Mouse (Mus musculus) limb, embryonic 14.5 days (tissue): ENCODE data around the gene Chrdl2. TPM values are rescaled to one million over a fixed set of nuclear protein-coding genes. Genes with fewer than 3 reads are reported as not detected.

Source experiments
- ATAC-seq: fragments of 200-750 bp; cut with Nextera tagmentation; 2 replicates; pipeline ENCODE4 v1.8.0; 2017; ENCODE audit warnings: low read depth, moderate number of reproducible peaks, moderate TSS enrichment; ENCODE audit not compliant: low FRiP score
- DNase-seq: peaks from one replicate; pipeline ENCODE4 v3.0.0-alpha.2; 2015; ENCODE audit warnings: low spot score
- H3K27ac ChIP-seq: fragments of 300-500 bp; sonication (generic); replicated peaks from 2 replicates; pipeline ENCODE4 v1.5.1; 2014; ENCODE audit warnings: low read depth, mild to moderate bottlenecking, low read length, moderate library complexity, mixed read lengths
- H3K27me3 ChIP-seq: fragments of 300-500 bp; sonication (generic); 2 replicates; pipeline ENCODE4 v1.6.1; 2014; ENCODE audit warnings: low read length, mixed read lengths; ENCODE audit not compliant: control insufficient read depth, insufficient read depth
- H3K36me3 ChIP-seq: fragments of 300-500 bp; sonication (generic); 2 replicates; pipeline ENCODE4 v1.6.1; 2014; ENCODE audit warnings: mild to moderate bottlenecking, low read length, moderate library complexity, mixed read lengths; ENCODE audit not compliant: control insufficient read depth, insufficient read depth
- H3K4me1 ChIP-seq: fragments of 300-500 bp; sonication (generic); 2 replicates; pipeline ENCODE4 v1.6.1; 2014; ENCODE audit warnings: antibody characterized with exemption, low read length, mixed read lengths; ENCODE audit not compliant: control insufficient read depth, insufficient read depth
- H3K4me2 ChIP-seq: fragments of 300-500 bp; sonication (generic); replicated peaks from 2 replicates; pipeline ENCODE4 v1.6.1; 2014; ENCODE audit warnings: low read depth, mild to moderate bottlenecking, low read length, moderate library complexity; ENCODE audit not compliant: severe bottlenecking
- H3K4me3 ChIP-seq: fragments of 300-500 bp; sonication (generic); replicated peaks from 2 replicates; pipeline ENCODE4 v1.5.1; 2014; ENCODE audit warnings: low read length
- H3K9ac ChIP-seq: fragments of 300-500 bp; sonication (generic); 2 replicates; pipeline ENCODE4 v1.6.1; 2014; ENCODE audit warnings: mild to moderate bottlenecking, low read depth, low read length, moderate library complexity; ENCODE audit not compliant: severe bottlenecking
- H3K9me3 ChIP-seq: fragments of 300-500 bp; sonication (generic); 2 replicates; pipeline ENCODE4 v1.6.1; 2016; ENCODE audit warnings: low read length; ENCODE audit not compliant: control insufficient read depth
- POLR2A ChIP-seq: fragments of 200-500 bp; IDR thresholded peaks from 2 replicates; pipeline ENCODE4 v1.8.0; 2012; ENCODE audit warnings: inconsistent platforms, mild to moderate bottlenecking, moderate library complexity, borderline replicate concordance; ENCODE audit not compliant: insufficient read depth, insufficient read length; ENCODE audit errors: extremely low read depth
- WGBS: fragments of 180-500 bp; shearing (Covaris S2); extraction: QIAGEN DNeasy Blood & Tissue Kit; methylation state at CpG from one replicate; pipeline ENCODE4 v1.1.7; 2014; 5-methylcytosine and 5-hydroxymethylcytosine counted together
- polyA plus RNA-seq, 2 experiments: library from polyadenylated mRNA; depleted of rRNA in 1 of 2; stranded (reverse) in 1 of 2; unstranded in 1 of 2; fragments of >200 nt; fragmentation: Nextera tagmentation in 1 of 2; extraction: Ambion mirVana in 1 of 2; gene quantifications; 2 replicates each; pipeline versions ENCODE4 v1.2.1 to v1.2.3; 2012 to 2014

The Chrdl2 gene
- polyA plus RNA-seq, 2 experiments, result 2.1 to 4.0 TPM

DNA sequence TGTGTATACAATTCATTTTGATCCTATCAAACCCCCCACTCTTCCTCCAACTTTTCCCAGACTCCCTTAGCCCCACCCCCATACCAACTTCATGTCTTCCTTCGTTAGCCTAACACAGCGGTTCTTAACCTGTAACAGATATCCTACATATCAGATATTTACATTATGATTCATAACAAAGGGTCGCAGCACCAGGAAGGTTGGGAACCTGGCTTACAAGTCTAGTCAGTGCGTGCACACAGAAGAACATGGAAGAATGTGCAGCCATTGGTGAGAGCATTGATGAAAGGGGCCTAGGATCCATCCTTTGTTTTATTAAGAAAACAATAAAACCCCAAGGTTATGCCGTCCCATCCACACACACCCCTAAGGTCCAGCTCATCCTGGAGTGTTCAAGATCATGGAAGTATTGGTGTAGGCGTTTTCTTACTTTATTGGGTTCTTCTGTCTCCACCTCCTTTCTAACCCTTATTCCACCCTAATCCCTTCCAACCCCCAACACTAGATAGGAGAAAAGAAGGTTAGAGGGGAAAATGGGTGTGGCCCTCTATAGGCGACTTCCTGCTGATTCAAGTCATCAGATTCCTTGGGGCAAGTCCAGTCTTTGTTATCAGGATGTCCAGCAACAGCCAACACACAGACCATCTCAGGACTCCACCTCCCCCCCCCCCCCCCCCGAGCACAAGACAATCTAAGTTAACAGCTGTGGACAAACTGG, 14.8 kb upstream of the Chrdl2 start:
- ATAC-seq, result no peak
- H3K27ac ChIP-seq, result no peak overlapping the region
- H3K9ac ChIP-seq, result no peak overlapping the region
- WGBS, result 82% methylated on average over 8 of the region's 8 CpGs
- no peaks in the 10 kb centered on the region for H3K4me1 ChIP-seq
- no peaks in the 10 kb centered on the region for H3K9me3 ChIP-seq
- no peaks in the 10 kb centered on the region for H3K27me3 ChIP-seq
- no peak overlapping the region for H3K4me3 ChIP-seq
- no peak overlapping the region for H3K4me2 ChIP-seq
- no peaks in the 10 kb centered on the region for H3K36me3 ChIP-seq
- TF ChIP-seq POLR2A, result no peak
- no peak for DNase-seq

DNA sequence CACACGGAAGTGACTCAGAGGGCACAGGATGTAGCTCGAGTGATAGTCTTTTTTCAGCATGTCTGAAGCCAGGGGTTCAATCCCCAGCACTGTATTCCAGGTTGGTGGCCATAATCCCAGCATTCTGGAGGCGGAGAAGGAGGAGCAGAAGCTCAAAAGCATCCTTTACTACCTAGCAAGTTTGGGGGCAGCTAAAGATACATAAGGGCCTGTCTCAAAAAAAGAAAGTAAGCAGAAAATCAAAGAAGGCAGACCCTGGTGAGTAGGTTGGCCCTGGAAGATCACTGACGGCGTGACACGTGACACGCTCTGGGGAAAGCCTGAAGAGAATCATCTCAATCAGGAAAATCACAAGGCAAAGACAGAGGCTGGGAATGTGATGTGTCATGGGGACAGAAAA, 12.8 kb upstream of the Chrdl2 start:
- H3K27me3 ChIP-seq, result no peaks in the 10 kb centered on the region
- DNase-seq (no peak), ATAC-seq (no peak)
- H3K27ac ChIP-seq, result no peak overlapping the region
- H3K36me3 ChIP-seq, result no peaks in the 10 kb centered on the region
- no peak overlapping the region for H3K4me2 ChIP-seq
- no peaks in the 10 kb centered on the region for H3K9me3 ChIP-seq
- 88% methylated on average over 7 of the region's 7 CpGs for WGBS
- no peaks in the 10 kb centered on the region for H3K4me1 ChIP-seq
- no peak overlapping the region for H3K4me3 ChIP-seq
- no peak for TF ChIP-seq POLR2A
- no peak overlapping the region for H3K9ac ChIP-seq

DNA sequence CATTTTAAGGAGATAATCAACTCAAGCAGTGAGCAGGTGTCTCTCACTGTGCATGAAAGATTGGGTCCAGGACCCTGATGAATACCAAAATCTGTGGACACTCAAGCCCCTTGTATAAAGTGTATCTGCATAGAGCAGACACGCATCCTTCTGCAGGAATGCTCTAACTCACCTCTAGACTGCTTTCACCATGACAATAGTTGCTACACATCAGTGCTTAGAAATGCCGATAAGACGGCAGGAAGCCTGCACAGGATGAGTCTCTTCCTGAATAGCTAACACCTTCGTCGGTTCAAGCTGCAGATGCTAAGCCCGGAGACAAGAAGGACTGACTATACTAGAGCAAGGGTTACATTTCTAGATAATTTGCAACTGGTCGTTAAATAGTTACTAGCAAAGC, 10.8 kb upstream of the Chrdl2 start:
- Histone ChIP-seq H3K4me3 (no peak overlapping the region), H3K4me1 (no peaks in the 10 kb centered on the region), H3K27me3 (no peaks in the 10 kb centered on the region), H3K36me3 (no peaks in the 10 kb centered on the region), H3K9me3 (no peaks in the 10 kb centered on the region), H3K9ac (no peak overlapping the region), H3K4me2 (no peak overlapping the region), H3K27ac (no peak overlapping the region)
- WGBS, result 77% methylated on average over 7 of the region's 7 CpGs
- no peak for TF ChIP-seq POLR2A
- DNase-seq (no peak), ATAC-seq (no peak)

DNA sequence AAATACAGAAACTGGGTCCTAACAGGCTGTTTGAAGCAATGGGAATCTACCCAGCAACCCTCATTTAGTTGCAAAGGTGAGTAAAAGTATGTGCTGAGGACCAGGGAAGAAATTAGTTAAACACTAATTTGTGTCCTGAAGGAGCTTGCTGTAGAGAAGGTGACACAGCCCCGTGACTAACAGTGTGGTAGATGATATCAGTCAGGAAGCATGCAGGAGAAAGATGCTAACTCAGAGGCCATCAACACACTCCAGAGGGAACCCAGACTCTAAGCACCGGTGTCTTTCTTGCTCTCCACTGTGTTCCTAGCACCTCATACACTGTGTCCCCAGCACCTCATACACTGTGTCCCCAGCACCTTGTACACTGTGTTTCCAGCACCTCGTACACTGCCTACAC, 7.3 kb upstream of the Chrdl2 start:
- no peaks in the 10 kb centered on the region for H3K36me3 ChIP-seq
- no peaks in the 10 kb centered on the region for H3K27me3 ChIP-seq
- no peak overlapping the region for H3K27ac ChIP-seq
- no peak overlapping the region for H3K9ac ChIP-seq
- H3K4me2 ChIP-seq, result no peak overlapping the region
- H3K4me3 ChIP-seq, result no peak overlapping the region
- H3K4me1 ChIP-seq, result no peaks in the 10 kb centered on the region
- WGBS, result 88% methylated on average over 3 of the region's 3 CpGs
- ATAC-seq, result no peak
- H3K9me3 ChIP-seq, result no peaks in the 10 kb centered on the region
- TF ChIP-seq POLR2A, result no peak
- DNase-seq, result no peak

DNA sequence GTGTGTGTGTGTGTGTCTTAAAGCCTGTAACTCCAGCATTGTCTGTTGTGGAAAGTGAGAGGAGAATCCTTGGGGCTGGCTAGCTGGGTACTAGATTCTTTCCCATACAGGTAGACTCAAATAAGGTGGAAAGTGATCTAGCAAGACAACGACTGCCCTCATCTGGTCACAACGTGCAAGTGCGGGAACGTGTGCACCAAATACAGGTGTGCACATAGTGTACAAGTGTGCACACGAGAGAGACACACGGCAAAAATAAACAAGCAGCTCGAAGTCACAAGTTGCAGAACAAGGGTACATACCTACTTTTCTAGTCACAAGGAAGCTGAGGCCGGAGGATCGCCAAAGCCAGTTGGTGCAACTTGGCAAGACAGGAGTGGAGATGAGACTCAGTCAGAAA, 2.2 kb upstream of the Chrdl2 start:
- Histone ChIP-seq H3K4me2 (no peak overlapping the region), H3K27me3 (peaks cover 40% of the 10 kb centered on the region), H3K36me3 (no peaks in the 10 kb centered on the region), H3K9ac (no peak overlapping the region), H3K4me3 (no peak overlapping the region), H3K4me1 (0 out of 2 replicates have a peak, but pooled peaks cover 8% of the 10 kb centered on the region), H3K9me3 (no peaks in the 10 kb centered on the region), H3K27ac (no peak overlapping the region)
- TF ChIP-seq POLR2A, result no peak
- ATAC-seq, result no peak
- DNase-seq, result no peak
- WGBS, result 51% methylated on average over 9 of the region's 9 CpGs

DNA sequence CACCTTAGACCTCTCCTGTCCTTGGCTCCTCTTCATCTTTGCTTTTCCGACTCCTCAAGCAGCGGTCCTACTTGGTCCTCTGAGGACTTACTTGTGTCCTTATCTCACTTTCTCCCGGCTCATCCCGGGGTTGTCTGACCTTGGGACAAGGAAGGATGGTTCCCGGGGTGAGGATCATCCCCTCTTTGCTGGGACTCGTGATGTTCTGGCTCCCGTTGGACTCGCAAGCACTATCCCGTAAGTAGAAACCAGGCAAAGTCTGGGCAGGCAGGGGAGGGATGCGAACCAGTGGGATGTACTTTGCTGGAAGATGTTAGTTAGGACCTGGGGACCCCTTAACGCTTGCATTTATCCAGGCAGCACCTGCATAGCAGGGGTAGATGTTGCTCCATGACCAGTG, 439 bp downstream of the Chrdl2 start:
- Histone ChIP-seq H3K27ac (no peak overlapping the region), H3K9me3 (no peaks in the 10 kb centered on the region), H3K4me2 (peak overlapping the region; percentile 94), H3K9ac (no peak overlapping the region), H3K36me3 (no peaks in the 10 kb centered on the region), H3K4me3 (peak overlapping the region; percentile 45), H3K4me1 (0 out of 2 replicates have a peak, but pooled peaks cover 8% of the 10 kb centered on the region), H3K27me3 (peaks cover 43% of the 10 kb centered on the region)
- no peak for TF ChIP-seq POLR2A
- no peak for ATAC-seq
- DNase-seq, result no peak
- 5% methylated on average over 11 of the region's 11 CpGs for WGBS
